Mouse (Mus musculus): Measurements from ENCODE around the gene Ccl5.

Ccl5 gene

DNA sequence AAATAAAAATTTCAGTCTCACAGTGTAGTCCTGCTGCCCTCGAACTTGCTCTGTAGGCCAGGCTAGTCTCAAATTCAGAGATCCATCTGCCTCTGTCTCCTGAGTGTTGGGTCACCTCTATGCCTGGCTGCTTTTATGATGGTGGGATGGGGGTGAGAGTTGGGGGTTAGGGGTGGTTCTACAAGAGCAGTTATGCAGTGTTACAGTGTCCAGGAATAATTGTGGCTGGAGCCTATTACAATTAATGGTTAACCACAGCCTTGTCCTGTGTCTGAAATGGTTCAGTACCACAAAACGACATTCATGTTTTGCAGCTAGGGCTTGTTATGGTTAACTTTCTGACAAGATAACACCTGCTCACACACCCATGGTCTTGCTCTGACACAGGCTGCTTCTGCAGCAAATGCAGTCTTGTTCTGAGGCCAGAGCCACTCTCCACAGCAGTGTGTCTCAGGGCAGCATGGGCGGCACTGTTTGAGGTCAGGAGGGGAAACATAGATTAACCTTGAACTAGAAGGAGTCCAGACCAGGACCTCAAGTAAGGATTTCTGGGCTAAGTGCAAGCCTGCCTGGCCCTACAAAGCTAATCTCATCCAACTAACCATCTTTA lies 8.5 kb upstream of the Ccl5 start:
- no peak for DNase-seq (ENCODE audit: low spot score in 2 of 2)

DNA sequence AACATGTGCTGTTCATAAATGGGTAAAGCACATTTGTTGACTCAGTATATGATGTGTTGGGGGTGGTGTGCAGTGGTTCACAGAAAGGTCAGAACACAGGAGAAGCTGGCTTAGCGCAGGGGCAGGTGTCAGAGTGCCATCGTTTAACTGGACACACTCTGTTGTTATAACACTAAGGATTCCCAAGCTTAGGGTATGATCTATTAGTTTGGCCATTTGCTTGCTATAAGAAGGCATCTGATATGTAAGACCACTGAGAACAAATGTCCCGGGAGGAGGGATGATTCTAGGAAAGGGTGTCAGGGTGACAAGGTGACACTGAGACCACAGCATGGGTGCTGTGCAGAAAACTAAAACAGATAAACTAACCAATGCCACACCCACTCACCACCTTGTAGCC lies 6.5 kb upstream of the Ccl5 start:
- no peak for DNase-seq (ENCODE audit: low spot score in 2 of 2)

DNA sequence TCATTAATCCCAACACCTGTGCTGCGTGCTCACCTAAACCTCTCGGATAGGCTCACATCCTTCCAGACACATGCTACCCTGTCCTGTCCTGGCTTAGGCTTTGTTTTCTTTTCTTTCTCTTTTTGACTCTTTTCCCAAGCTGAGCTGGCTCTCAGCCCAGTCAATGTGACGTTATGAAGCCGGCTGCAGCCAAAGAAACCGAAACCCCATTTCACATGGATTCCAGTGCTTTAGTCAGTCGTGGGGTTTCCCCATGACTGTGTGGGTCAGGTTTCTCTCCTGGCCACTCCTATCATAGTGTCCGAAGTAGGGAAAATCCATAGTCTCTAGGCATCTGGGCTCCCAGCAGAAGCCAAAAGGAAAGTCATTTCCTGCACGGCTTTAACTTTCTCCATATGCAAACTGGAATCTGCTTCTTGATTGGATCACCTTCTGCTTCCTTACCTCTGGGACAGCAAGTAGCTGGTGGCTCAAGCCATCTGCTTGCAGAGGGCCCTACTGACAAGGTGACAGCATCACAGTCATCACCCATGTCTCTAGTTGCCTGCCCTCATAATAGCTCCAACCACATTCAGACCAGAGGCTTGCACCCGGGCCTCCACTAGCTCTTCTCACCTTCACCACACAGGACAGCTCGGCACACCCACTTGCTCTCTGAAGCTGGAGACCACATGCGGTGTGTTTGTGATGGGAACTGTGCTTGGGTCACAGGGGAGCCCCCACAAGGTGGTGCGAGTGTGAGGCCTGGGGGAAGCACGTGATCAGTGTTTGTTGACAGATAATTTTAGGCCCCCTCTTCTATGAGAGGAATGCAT lies 4.5 kb upstream of the Ccl5 start:
- DNase-seq (ENCODE audit: low spot score in 2 of 2) = peak; percentile 32 to 57

DNA sequence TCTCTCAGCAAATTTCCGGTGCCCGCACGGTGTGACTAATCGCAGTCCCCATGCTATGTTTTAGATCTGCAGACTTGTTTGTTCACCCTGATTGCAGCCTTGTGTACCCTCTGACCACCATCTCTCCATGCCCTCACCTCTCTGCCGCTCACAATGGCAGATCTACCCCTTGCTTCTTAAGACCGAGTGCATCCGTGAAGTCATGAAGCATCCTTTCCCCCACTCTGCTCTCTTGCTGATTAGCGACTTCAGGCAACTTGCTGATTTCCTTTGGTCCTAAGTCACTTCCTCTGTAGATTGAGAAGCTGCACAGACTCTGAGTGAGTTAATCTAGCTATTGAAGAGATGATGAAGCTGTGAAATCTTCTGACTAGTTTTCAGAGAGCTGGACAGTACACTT lies 3.8 kb upstream of the Ccl5 start:
- DNase-seq (ENCODE audit: low spot score in 2 of 2) = no peak

DNA sequence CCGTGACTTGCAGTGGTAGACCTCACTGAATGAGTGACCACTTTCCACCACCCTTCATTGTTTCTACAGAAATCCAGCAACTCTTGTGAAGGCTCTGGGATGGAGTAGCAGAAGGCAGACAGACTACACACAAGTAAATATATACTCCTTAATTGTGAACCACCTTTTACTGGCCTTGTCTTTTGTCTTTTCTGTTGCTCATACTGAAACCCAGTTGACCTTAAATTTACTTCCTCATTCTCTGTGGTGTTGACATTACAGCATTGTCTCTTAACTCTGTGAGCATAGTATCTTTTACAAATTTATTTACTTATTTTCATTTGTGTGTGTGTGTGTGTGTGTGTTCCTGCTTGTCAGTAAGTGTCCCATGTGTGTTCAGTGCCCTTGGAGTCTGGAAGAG lies 2.9 kb upstream of the Ccl5 start:
- DNase-seq (ENCODE audit: low spot score in 2 of 2) = no peak

DNA sequence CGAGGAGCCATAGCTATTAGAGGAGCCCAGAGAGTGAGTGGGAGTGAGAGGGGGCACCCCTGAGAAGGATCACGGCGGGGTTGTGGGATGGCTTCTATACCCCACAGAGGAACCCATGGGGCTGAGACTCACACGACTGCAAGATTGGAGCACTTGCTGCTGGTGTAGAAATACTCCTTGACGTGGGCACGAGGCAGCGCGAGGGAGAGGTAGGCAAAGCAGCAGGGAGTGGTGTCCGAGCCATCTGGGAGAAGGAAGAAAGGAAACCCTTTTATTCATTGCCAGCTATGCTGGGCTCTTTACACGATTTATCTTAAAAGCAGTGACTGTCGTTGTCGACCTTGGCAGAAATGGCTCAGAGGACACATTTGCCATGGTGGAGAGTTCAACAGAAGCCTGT lies 1.3 kb downstream of the Ccl5 start:
- no peak for DNase-seq (ENCODE audit: low spot score in 2 of 2)

DNA sequence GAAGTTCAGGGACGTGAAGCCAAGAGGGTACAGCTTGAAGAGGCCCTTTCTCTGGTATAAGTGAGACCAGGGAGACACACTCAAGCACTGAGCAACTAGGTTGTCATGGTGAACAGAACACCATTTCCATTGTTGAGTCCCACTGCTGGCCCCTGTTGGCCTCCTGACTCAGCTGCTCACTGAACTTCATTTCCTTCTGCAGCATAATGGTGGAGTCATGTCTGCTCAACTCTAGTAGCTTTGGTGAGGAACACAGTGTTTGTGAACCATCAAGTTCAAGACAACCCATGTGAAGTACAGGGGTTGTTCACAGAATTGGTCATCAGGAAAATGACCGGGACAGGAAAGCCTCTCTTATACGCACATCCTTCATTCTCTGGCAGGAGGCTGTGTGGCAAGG lies 8.2 kb downstream of the Ccl5 start, which contains the start of gene Heatr9:
Gene Heatr9 (minus strand): TSS at position 101 of the 400 bp plus-strand sequence.
- no peak for DNase-seq (ENCODE audit: low spot score in 2 of 2)

DNA sequence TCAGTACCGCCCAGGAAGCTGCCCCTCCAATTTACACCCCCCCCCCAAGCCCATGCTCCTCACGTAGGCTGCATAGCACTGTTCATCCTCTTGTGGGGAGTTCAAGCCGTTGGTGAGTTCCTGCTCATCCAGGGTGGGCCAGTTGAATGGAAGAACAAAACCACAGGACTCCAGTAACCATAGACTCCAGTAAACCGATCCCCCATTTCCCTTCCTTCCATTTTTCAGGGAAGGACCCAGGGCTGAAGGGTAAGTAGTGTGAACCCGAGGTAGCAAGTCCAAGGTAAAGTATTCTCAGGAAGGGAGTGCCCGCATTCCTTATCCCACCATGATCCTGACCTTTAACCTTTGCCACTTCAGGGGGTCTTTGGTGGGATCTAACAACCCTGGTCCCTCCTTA lies 11.9 kb downstream of the Ccl5 start:
- DNase-seq (ENCODE audit: low spot score in 2 of 2) = no peak

DNA sequence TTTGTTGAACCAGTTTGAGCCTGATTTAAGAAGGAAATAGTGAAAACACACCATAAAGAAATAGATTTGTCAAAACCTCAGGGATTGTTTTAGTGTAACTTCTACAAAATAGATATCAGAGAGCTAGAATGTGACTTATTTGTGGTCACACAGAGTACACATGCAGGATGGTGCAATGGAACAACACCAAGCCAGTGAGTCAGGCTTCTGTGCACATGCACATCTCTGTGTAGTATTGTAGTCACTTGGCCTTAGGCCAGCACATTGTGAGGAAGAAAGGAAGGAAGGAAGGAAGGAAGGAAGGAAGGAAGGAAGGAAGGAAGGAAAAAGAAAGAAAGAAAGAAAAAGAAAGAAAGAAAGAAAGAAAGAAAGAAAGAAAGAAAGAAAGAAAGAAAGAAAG lies 13.2 kb downstream of the Ccl5 start:
- no peak for DNase-seq (ENCODE audit: low spot score in 2 of 2)

DNA sequence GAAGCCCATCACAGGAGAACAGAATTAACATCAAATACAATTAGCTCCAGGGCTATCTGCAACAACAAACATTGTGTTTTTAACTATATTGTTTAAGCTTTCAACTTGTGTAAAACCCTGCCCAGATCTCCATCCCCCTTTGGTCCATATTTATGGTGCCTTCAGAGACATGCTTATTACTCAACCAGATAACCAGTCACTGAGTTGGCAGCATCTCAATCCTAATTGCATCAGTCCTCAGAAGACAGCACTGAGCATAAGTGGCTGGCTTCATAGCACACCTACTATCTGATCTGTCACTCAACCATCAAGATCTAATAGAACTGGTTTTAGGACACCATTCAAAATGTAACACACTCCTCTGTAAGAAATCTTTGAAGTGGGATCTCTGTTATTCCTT lies 20.8 kb downstream of the Ccl5 start:
- DNase-seq (ENCODE audit: low spot score in 2 of 2) = no peak

DNA sequence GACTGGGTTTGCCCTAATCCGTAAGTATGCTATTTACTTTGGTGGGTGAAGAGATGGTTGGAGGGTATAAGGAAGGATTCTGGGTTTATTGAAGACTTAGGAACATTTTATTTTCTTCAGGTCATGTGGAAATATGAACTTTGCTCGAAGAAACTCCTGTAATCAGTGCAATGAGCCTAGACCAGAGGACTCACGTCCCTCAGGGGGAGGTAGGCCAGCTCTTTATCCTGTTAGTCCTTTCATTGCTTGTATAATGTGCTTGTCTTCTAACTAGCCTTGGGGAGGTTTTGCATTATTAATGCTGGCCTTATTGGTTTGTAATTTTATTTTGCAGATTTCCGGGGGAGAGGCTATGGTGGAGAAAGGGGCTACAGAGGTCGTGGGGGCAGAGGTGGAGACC lies 26.0 kb downstream of the Ccl5 start:
- DNase-seq (ENCODE audit: low spot score in 2 of 2) = no peak

DNA sequence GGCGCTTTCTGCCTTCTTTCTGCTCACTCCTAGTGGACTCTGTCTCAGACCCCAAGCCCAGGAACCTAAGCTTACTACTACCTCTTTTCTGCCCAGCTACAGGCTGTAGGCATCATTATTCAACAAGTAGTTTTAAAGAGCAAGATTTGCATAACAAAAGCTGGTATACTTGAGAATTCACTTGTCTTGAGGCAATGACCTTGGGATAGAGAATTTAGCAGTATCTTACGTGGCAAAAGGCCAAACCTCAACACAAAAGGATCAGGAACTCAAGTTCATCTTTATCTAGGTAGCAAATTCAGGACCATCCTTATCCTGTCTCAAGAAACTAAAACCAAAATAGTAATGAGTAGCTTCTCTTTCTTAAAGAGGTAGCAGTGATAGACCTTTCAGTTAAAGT lies 34.7 kb downstream of the Ccl5 start:
- no peak for DNase-seq (ENCODE audit: low spot score in 2 of 2)

DNA sequence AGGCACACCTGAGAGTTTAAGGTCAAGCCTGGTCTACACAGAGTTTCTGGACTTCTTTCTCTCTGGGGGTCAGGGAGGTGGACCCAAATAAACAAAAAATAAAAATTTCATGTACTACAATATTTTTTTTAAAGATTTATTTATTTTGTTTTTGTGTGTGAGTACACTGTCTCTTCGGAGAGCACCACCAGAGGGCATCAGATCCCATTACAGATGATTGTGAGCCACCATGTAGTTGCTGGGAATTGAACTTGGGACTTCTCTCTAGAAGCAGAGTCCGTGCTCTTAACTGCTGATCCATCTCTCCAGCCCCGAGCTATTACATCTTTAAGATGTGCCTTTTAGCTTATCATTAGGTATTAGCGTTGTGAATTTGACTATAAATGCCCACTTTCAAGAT lies 38.8 kb downstream of the Ccl5 start:
- DNase-seq (ENCODE audit: low spot score in 2 of 2) = no peak
